Mouse (Mus musculus) stomach, embryonic 15.5 days (tissue): ENCODE data around the gene Lpgat1. TPM values are rescaled to one million over a fixed set of nuclear protein-coding genes. Genes with fewer than 3 reads are reported as not detected.

Experiments used
- ATAC-seq: fragments of 200-750 bp; cut with Nextera tagmentation; 2 replicates; pipeline ENCODE4 v1.8.0; 2017; ENCODE audit warnings: low read depth, moderate number of reproducible peaks, moderate TSS enrichment; ENCODE audit not compliant: insufficient read depth, low FRiP score
- H3K27ac ChIP-seq: fragments of 300-500 bp; sonication (generic); 2 replicates; pipeline ENCODE4 v1.5.1; 2015; ENCODE audit warnings: mild to moderate bottlenecking, inconsistent platforms
- H3K27me3 ChIP-seq: fragments of 300-500 bp; sonication (generic); replicated peaks from 2 replicates; pipeline ENCODE4 v1.6.1; 2015; ENCODE audit warnings: inconsistent platforms
- H3K36me3 ChIP-seq: fragments of 300-500 bp; sonication (generic); 2 replicates; pipeline ENCODE4 v1.6.1; 2015; ENCODE audit warnings: inconsistent platforms
- H3K4me1 ChIP-seq: fragments of 300-500 bp; sonication (generic); 2 replicates; pipeline ENCODE4 v1.6.1; 2015; ENCODE audit warnings: inconsistent platforms
- H3K4me2 ChIP-seq: fragments of 300-500 bp; sonication (generic); 2 replicates; pipeline ENCODE4 v1.6.1; 2015; ENCODE audit warnings: mild to moderate bottlenecking, inconsistent platforms
- H3K4me3 ChIP-seq: fragments of 300-500 bp; sonication (generic); replicated peaks from 2 replicates; pipeline ENCODE4 v1.5.1; 2015; ENCODE audit warnings: inconsistent platforms
- H3K9ac ChIP-seq: fragments of 300-500 bp; sonication (generic); 2 replicates; pipeline ENCODE4 v1.6.1; 2015; ENCODE audit warnings: inconsistent platforms
- H3K9me3 ChIP-seq: fragments of 300-500 bp; sonication (generic); 2 replicates; pipeline ENCODE4 v1.6.1; 2016; ENCODE audit warnings: inconsistent platforms
- WGBS: fragments of 180-500 bp; shearing (Covaris S2); methylation state at CpG from one replicate; pipeline ENCODE4 v1.1.7; 2015; 5-methylcytosine and 5-hydroxymethylcytosine counted together
- polyA plus RNA-seq: library from polyadenylated mRNA; unstranded; fragments of >200 nt; fragmentation: Nextera tagmentation; extraction: Ambion mirVana; gene quantifications from 2 replicates; pipeline ENCODE4 v1.2.1, GENCODE M21; 2015

Lpgat1 gene
- 32.6 and 40.4 TPM in 2 replicates for polyA plus RNA-seq

GRCm38 (mm10) chr1:191717601-191718498 lies at the start of gene Lpgat1:
TSS of gene Lpgat1 (plus strand) at chr1:191717834.
- Histone ChIP-seq H3K4me1 (peaks cover 8% of the 10 kb centered on the region; the same call in 1 of the 2 replicates), H3K27ac (peak within 1 kb of the TSS; percentile 92), H3K4me2 (peak within 1 kb of the TSS; percentile 94), H3K36me3 (no peaks in the 10 kb centered on the region; the same call in 1 of the 2 replicates), H3K9me3 (no peaks in the 10 kb centered on the region), H3K4me3 (peak within 1 kb of the TSS; percentile 85), H3K9ac (peak within 1 kb of the TSS; percentile 70), H3K27me3 (no peaks in the 10 kb centered on the region)
- peak; percentile 88 for ATAC-seq
- under 1% methylated on average over 92 of the region's 113 CpGs for WGBS

GRCm38 (mm10) chr1:191668030-191668429 lies 49.6 kb upstream of the Lpgat1 start:
- no peaks in the 10 kb centered on the region for H3K9me3 ChIP-seq
- H3K36me3 ChIP-seq: no peaks in the 10 kb centered on the region
- 0 out of 2 replicates have a peak overlapping the region, but pooled peaks have one; percentile 13 for H3K27ac ChIP-seq
- 0 out of 2 replicates have a peak, but pooled peaks cover 6% of the 10 kb centered on the region for H3K4me1 ChIP-seq
- H3K4me2 ChIP-seq: 0 out of 2 replicates have a peak overlapping the region, but pooled peaks have one; percentile 19
- WGBS: 42% methylated on average over 9 of the region's 9 CpGs
- H3K4me3 ChIP-seq: no peak overlapping the region
- no peaks in the 10 kb centered on the region for H3K27me3 ChIP-seq
- no peak overlapping the region for H3K9ac ChIP-seq
- peak; percentile 81 for ATAC-seq

- WGBS: 70% methylated on average over 5 of the region's 5 CpGs
- no peaks in the 10 kb centered on the region for H3K4me1 ChIP-seq
These were observed 43.6 kb upstream of the Lpgat1 start for GRCm38 (mm10) chr1:191674071-191674470.

GRCm38 (mm10) chr1:191681633-191682032 lies 36.0 kb upstream of the Lpgat1 start:
- Histone ChIP-seq H3K27ac (no peak overlapping the region), H3K9me3 (no peaks in the 10 kb centered on the region), H3K4me2 (no peak overlapping the region), H3K4me1 (no peaks in the 10 kb centered on the region), H3K9ac (no peak overlapping the region), H3K4me3 (no peak overlapping the region), H3K27me3 (no peaks in the 10 kb centered on the region), H3K36me3 (no peaks in the 10 kb centered on the region)
- 69% methylated on average over 2 of the region's 2 CpGs for WGBS
- no peak for ATAC-seq

More at GRCm38 (mm10) chr1:191674071-191674470, 43.6 kb upstream of the Lpgat1 start:
- no peaks in the 10 kb centered on the region for H3K9me3 ChIP-seq
- H3K27ac ChIP-seq: no peak overlapping the region
- H3K36me3 ChIP-seq: no peaks in the 10 kb centered on the region
- no peak overlapping the region for H3K9ac ChIP-seq
- H3K4me2 ChIP-seq: no peak overlapping the region
- H3K4me3 ChIP-seq: no peak overlapping the region
- ATAC-seq: no peak
- no peaks in the 10 kb centered on the region for H3K27me3 ChIP-seq

- 82% methylated on average over 7 of the region's 7 CpGs for WGBS
- Histone ChIP-seq H3K9ac (no peak overlapping the region), H3K4me2 (no peak overlapping the region), H3K4me1 (no peaks in the 10 kb centered on the region), H3K36me3 (no peaks in the 10 kb centered on the region), H3K27me3 (no peaks in the 10 kb centered on the region), H3K9me3 (no peaks in the 10 kb centered on the region), H3K27ac (no peak overlapping the region), H3K4me3 (no peak overlapping the region)
- no peak for ATAC-seq
These were observed 30.1 kb upstream of the Lpgat1 start for GRCm38 (mm10) chr1:191687531-191687930.

GRCm38 (mm10) chr1:191693231-191693630 lies 24.4 kb upstream of the Lpgat1 start:
- no peak for ATAC-seq
- no peak overlapping the region for H3K27ac ChIP-seq
- no peaks in the 10 kb centered on the region for H3K9me3 ChIP-seq
- WGBS: 34% methylated on average over 4 of the region's 4 CpGs
- H3K4me3 ChIP-seq: no peak overlapping the region
- no peak overlapping the region for H3K4me2 ChIP-seq
- no peaks in the 10 kb centered on the region for H3K4me1 ChIP-seq
- H3K36me3 ChIP-seq: no peaks in the 10 kb centered on the region
- no peaks in the 10 kb centered on the region for H3K27me3 ChIP-seq
- no peak overlapping the region for H3K9ac ChIP-seq

GRCm38 (mm10) chr1:191698253-191698795 lies 19.3 kb upstream of the Lpgat1 start:
- ATAC-seq: no peak
- Histone ChIP-seq H3K36me3 (no peaks in the 10 kb centered on the region), H3K27me3 (no peaks in the 10 kb centered on the region), H3K27ac (no peak overlapping the region), H3K9ac (no peak overlapping the region), H3K4me2 (no peak overlapping the region), H3K4me3 (no peak overlapping the region), H3K4me1 (no peaks in the 10 kb centered on the region), H3K9me3 (no peaks in the 10 kb centered on the region)
- 16% methylated on average over 1 of the region's 1 CpGs for WGBS

GRCm38 (mm10) chr1:191704535-191704934 lies 13.1 kb upstream of the Lpgat1 start:
- Histone ChIP-seq H3K4me3 (no peak overlapping the region), H3K9ac (no peak overlapping the region), H3K27ac (no peak overlapping the region), H3K36me3 (no peaks in the 10 kb centered on the region), H3K27me3 (no peaks in the 10 kb centered on the region), H3K4me1 (no peaks in the 10 kb centered on the region), H3K4me2 (no peak overlapping the region), H3K9me3 (no peaks in the 10 kb centered on the region)
- WGBS: 38% methylated on average over 4 of the region's 4 CpGs
- no peak for ATAC-seq

GRCm38 (mm10) chr1:191706541-191707078 lies 11.0 kb upstream of the Lpgat1 start:
- H3K4me1 ChIP-seq: no peaks in the 10 kb centered on the region
- no peak overlapping the region for H3K9ac ChIP-seq
- 70% methylated on average over 3 of the region's 3 CpGs for WGBS
- no peaks in the 10 kb centered on the region for H3K27me3 ChIP-seq
- no peaks in the 10 kb centered on the region for H3K9me3 ChIP-seq
- H3K4me2 ChIP-seq: no peak overlapping the region
- ATAC-seq: no peak
- H3K36me3 ChIP-seq: no peaks in the 10 kb centered on the region
- no peak overlapping the region for H3K4me3 ChIP-seq
- H3K27ac ChIP-seq: no peak overlapping the region

GRCm38 (mm10) chr1:191709811-191710210 lies 7.8 kb upstream of the Lpgat1 start:
- Histone ChIP-seq H3K27me3 (no peaks in the 10 kb centered on the region), H3K9ac (no peak overlapping the region), H3K4me1 (no peaks in the 10 kb centered on the region), H3K4me3 (no peak overlapping the region), H3K4me2 (no peak overlapping the region), H3K27ac (no peak overlapping the region), H3K36me3 (no peaks in the 10 kb centered on the region), H3K9me3 (no peaks in the 10 kb centered on the region)
- WGBS: 59% methylated on average over 2 of the region's 2 CpGs
- no peak for ATAC-seq

GRCm38 (mm10) chr1:191712224-191712838 lies 5.3 kb upstream of the Lpgat1 start:
- ATAC-seq: no peak

More at GRCm38 (mm10) chr1:191712224-191712838, 5.3 kb upstream of the Lpgat1 start:
- Histone ChIP-seq H3K27me3 (no peaks in the 10 kb centered on the region), H3K9me3 (no peaks in the 10 kb centered on the region), H3K27ac (no peak overlapping the region), H3K4me1 (peaks cover 5% of the 10 kb centered on the region; the same call in 1 of the 2 replicates), H3K4me2 (no peak overlapping the region), H3K9ac (no peak overlapping the region), H3K4me3 (no peak overlapping the region), H3K36me3 (no peaks in the 10 kb centered on the region)
- WGBS: 85% methylated on average over 4 of the region's 4 CpGs
